Mouse (Mus musculus) left cerebral cortex, adult 2 months (tissue): ENCODE data around the gene 2010109A12Rik. TPM values are rescaled to one million over a fixed set of nuclear protein-coding genes. Genes with fewer than 3 reads are reported as not detected.

Source experiments
- DNase-seq, 2 experiments: peaks; one replicate each; pipeline ENCODE4 v3.0.0; 2021 to 2022; ENCODE audit warnings: low spot score in 2 of 2, mixed read lengths in 1 of 2; ENCODE audit errors: extremely low spot score in 1 of 2
- H3K27ac ChIP-seq: fragments of 200-600 bp; 2 replicates; pipeline ENCODE4 v1.8.1; 2022
- H3K4me3 ChIP-seq: fragments of 200-600 bp; 2 replicates; pipeline ENCODE4 v1.8.1; 2022
- CTCF ChIP-seq: fragments of 200-600 bp; IDR thresholded peaks from 2 replicates; pipeline ENCODE4 v1.8.1; 2022; ENCODE audit warnings: antibody characterized with exemption, mild to moderate bottlenecking, moderate library complexity
- intact Hi-C: fragments of 180-260 bp; cut with DNase I; formaldehyde crosslinking; loops from one replicate; pipeline ENCODE4 v1.15.1; 2025
- total RNA-seq, 2 experiments: library from RNA; stranded (reverse); gene quantifications; 2 replicates each; pipeline ENCODE4 v1.2.3; 2021

Gene 2010109A12Rik
- total RNA-seq, 2 experiments from 2014 or later = 0.52 to 0.79 TPM

DNA sequence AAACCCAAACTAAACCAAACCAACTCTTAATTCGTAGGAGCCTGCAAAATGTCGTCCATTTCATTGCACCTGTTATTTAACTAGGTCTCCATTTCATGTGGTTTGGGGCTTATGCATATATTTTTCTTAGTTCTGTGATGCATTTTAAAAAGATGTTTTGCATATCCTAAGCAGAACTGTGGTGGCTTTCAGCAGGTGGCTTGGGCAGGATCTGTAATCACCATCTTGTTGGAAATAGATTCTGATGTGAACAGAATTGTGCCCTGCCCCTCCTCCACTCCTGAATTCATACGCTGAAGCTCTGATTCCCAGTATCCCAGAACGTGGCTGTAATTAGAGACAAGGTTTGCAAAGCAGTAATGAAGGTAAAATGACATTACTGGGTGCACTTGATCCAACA is 27.8 kb downstream of the 2010109A12Rik start:
- H3K4me3 ChIP-seq = no peak overlapping the region
- TF ChIP-seq CTCF = no peak
- H3K27ac ChIP-seq = no peak overlapping the region
- intact Hi-C loops = no loop called here
- no peak for DNase-seq

DNA sequence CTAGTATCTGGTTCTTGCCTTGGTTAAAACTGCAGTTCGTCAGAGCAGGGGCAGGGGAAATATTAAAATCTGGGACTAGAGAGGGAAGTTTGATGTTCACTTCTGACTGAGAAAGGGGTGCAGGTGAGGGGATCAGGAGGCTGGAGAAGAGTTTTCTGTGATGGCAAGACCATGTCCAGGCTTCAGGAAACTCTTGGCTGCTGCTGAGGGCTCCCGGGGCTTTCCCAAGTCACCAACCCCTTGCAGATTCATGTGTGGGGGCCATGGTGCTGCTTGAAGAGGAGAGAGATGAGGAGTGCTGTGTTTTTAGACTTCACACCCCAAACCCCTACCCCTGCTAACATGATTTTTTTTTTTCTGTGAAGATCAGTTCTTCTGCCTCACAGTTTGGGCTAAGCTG is 28.3 kb downstream of the 2010109A12Rik start:
- TF ChIP-seq CTCF = no peak
- intact Hi-C loops = no loop called here
- DNase-seq = no peak
- H3K4me3 ChIP-seq = no peak overlapping the region
- no peak overlapping the region for H3K27ac ChIP-seq

DNA sequence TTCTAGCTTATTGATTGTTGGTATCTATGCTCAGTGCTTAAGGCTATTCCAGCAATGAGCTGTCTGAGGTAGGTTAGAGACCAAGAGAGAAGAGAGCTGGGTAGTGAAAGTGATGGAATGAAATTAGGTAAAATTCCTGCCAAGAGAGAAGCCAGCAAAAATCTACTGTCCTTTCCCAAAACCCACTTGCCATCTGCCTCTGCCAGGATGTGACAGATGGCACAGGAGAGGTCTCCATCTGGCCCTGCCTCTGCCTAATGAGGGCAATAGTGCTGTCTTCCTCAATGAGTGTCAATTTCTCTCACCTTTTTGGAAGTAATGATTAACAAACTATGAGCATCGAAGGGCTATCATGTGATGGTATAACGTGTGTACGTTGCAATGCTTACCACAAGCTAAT is 29.6 kb downstream of the 2010109A12Rik start:
- peak in 1 of 2 experiments; percentile 15 for DNase-seq
- H3K27ac ChIP-seq = no peak overlapping the region
- intact Hi-C loops = no loop called here
- no peak overlapping the region for H3K4me3 ChIP-seq
- TF ChIP-seq CTCF = no peak

DNA sequence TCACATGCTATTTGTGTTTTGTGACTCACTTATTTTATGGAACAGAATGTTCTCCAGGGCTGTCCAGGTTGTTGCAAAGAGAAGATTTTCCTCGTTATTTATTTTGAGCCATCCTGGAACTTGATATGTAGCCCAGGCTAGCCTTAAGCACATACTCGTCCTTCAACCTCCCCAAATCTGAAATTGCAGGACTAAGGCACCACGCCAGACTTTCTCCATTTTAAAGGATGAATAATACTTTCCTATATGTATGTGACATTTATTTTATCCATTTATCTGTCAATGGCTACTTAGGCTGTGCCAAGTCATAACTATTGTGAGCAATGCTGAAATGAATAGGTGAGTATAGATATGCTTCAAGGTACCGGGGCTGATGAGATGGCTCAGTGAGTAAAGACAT is 30.2 kb downstream of the 2010109A12Rik start:
- Histone ChIP-seq H3K27ac (no peak overlapping the region), H3K4me3 (no peak overlapping the region)
- DNase-seq = no peak
- TF ChIP-seq CTCF = no peak
- intact Hi-C loops = no loop called here

DNA sequence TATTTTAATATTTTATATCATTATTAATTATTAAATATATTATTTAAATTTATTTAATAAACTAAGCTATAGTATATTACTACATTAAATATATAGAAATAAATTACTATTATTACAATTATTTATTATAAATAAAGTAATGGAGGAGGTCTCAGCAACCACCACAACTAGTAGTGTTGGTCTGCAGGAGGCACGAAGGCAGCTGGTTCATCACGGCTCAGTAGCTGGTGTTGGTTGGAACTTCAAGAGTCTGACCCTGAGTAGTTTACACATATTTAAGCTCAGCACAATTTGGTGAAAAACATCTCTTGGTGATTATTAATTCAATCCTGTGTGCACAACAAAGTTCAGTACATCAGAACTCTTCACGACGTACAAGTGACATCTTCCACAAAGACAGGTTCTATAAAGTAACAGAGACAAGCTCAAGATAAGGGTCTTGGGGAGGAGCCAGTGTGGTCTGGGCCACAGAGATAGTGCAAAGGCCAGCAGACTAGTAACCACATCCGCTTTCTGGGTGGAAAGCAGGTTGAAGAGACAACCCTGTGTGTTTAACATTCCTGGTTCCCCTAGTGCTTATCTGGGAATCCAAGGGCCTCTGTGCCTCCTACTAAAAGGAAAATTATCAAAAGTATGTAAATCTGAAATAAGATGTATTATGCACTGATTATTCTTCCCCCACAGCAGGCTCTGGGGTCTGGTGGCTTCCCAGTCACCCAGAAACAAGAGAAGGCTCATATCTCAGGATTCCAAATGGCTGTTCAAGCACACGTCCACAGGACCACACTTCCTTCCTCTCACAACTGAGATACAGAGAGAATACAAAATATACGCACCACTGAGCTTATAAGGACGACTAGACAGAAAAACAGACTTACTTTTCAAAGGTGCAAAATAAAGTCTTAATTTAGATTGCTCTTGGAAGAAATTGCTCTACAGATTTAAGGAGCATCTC is 33.5 kb downstream of the 2010109A12Rik start:
- Histone ChIP-seq H3K27ac (no peak overlapping the region), H3K4me3 (no peak overlapping the region)
- no peak for TF ChIP-seq CTCF
- DNase-seq = no peak
- intact Hi-C loops = no loop called here

DNA sequence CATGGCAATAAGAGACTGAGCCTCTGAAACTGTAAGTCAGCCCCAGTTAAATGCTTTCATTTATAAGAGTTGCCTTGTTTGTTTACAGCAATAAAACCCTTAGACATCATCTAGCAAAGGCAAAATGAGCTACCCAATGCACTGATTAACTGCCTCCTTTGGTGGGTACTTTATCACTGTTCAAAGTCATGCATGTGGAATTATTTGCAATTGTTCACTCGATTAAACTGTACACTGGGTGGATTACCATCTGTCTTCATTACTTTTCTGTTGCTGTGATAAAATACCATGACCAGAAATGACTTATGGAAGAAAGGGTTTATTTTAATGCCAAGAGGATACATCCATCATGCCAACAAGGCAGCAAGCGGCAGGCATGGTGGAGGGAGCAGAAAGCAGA is 39.0 kb downstream of the 2010109A12Rik start:
- TF ChIP-seq CTCF = no peak
- H3K4me3 ChIP-seq = no peak overlapping the region
- intact Hi-C loops = no loop called here
- no peak overlapping the region for H3K27ac ChIP-seq
- DNase-seq = no peak

DNA sequence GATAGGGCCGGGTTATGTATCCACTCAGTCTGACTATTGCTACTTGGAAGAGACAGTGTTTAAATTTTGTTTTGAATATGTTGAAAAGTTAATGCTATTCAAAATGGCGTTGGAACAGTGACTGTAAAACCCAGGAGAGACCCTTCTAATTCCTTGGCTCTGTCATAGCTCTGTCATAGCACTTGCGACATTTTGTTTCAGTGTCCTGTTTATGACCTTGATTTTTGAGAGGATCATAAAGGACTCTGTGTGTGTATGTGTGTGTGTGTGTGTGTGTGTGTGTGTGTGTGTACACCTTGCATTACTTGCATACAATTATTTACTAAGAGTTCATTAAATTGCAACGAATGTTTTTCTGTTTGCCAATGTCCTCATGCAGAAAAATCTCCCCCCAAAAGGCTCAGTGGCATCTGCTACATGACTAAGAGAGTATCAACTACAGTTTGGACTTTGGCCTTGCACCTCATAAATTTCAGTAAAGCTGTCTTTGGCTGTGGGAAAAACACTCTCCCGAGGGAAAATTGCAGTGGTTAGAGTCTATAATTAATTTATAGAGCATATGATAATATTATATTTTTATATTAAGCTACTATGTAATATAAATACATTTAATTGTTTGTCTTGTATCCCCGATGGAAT is 43.7 kb downstream of the 2010109A12Rik start:
- Histone ChIP-seq H3K27ac (no peak overlapping the region), H3K4me3 (no peak overlapping the region)
- no peak for DNase-seq
- intact Hi-C loops = no loop called here
- no peak for TF ChIP-seq CTCF

DNA sequence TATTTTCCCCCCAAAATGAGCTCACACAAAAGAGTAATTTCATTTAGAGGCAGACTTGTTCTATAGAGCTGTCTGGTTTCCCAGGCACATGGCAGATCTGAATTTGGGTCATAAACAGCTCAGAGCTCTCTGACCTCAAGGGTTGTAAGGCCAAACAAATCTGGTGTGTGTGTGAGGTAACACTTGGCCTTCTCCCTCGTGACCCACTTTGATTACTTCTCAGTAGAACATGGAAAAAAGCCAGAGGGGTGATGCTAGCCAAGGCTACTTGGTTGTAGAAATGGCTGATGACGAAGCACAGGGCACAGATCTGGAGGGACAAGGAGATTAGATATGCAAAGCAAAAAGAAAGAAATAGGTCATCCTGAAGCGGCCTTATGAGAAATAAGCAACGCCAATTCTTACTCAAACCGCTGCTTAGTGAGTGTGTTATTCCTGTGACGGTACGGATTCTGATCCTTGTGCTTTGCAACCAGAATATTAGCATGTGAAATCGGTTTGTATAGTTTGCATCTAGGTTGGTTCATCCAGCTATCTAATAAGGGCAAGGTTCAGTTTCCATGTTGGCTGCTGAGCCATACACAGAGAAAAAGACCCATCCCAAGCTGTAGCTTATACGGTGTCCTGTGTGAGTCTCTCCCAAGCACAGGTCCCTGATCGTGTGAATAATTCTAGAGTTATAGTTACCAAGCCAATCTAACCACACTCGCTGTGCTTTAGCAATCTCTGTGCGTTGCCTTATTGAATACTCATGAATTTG is 44.9 kb downstream of the 2010109A12Rik start:
- no peak for TF ChIP-seq CTCF
- H3K27ac ChIP-seq = no peak overlapping the region
- H3K4me3 ChIP-seq = no peak overlapping the region
- no peak for DNase-seq
- intact Hi-C loops = no loop called here

DNA sequence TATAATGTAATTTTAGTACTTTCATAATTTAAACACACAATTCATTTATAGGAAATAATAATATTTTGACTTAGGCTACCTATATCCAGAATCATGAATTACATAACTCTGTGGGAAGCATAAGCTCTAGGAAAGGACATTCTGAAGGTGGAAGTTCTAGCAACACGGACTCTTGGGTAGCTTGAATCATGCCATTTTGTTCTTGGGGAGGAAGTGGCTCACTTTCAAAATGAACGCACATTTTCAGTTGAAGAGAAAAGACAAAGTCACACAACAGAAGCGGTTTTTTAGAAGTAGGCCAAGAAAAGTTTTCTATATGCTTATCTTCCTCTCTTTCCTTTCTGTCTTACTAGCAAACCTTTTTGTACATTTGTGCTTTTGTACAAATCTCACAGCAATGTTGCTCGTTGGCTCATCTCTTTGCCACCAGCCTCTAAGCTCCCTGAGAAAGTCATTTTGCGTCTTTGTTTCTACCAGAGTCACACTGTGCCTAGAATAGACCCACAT is 49.5 kb downstream of the 2010109A12Rik start:
- Histone ChIP-seq H3K27ac (no peak overlapping the region), H3K4me3 (no peak overlapping the region)
- intact Hi-C loops = no loop called here
- no peak for DNase-seq
- TF ChIP-seq CTCF = no peak

DNA sequence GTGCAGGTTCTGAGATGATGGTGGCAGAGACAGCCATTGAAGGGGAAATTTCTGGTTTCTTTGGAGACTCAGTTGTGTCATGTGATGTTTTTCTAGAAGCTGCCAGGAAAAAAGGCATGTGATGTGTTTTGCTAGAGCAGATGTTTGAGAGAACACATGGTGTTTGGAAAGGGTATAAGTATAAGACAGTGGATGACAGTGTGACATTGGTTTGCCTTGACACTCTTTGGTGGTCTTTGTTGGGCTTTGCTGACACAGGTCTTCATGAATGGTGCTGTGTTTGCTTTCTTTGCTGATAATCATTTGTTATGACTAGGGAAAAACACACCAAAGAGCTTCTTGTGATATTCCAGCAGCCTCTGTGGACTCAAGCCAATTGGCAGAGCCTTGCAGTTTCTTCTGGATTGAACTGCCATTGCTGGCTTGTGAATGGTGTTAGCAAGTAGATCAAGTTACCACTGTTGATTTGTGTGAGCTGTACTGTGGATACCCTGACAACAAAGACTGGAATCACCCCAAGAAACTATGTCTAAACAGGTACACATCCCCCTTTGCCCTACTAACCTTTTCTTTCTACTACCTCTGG is 50.6 kb downstream of the 2010109A12Rik start:
- no peak for TF ChIP-seq CTCF
- Histone ChIP-seq H3K27ac (no peak overlapping the region), H3K4me3 (no peak overlapping the region)
- intact Hi-C loops = no loop called here
- no peak for DNase-seq

DNA sequence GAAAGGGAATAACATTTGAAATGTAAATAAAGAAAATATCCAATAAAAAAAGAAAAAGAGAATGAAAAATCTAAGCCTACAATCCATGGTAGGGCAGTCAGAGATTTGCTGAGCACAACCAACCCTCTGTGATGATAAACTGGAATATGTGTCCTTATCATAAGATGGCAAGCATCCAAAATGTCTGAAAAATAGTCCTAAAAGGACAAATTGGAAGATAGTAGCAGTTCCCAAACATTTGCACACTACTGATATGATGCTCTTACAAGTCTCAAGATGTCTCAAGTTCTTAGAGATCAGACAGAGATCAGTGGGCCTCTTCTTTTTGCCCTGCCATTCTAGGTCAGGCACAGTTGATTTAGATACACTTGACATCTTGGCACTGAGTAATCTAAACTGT is 53.0 kb downstream of the 2010109A12Rik start:
- Histone ChIP-seq H3K27ac (no peak overlapping the region), H3K4me3 (no peak overlapping the region)
- no peak for TF ChIP-seq CTCF
- intact Hi-C loops = no loop called here
- no peak for DNase-seq

DNA sequence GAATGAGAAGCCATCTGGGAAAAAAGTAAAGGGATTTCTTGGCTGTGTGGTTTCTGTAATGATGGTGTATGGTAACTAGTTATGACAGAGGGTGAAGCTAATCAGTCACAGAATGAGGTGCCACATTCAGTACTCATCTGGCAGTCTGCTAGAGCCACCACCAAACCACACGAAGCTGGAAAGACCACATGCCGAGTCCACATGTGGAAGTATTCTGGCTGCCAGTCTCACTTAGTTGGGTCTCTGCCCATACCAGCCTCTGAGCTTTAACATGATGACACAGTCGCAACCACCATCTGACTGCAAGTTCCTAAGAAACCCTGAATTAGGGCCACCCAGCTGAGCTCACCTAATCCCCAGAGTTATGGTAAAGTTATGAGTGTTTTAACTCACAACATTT is 54.7 kb downstream of the 2010109A12Rik start:
- H3K27ac ChIP-seq = no peak overlapping the region
- intact Hi-C loops = no loop called here
- no peak for DNase-seq
- no peak for TF ChIP-seq CTCF
- H3K4me3 ChIP-seq = no peak overlapping the region
